Mouse (Mus musculus) lung, postnatal 36 days (tissue): ENCODE measurements around the gene Tldc1.

Experiments
- DNase-seq: peaks from one replicate; pipeline ENCODE4 v3.0.0; 2022; ENCODE audit warnings: mixed read lengths

Gene Tldc1

DNA sequence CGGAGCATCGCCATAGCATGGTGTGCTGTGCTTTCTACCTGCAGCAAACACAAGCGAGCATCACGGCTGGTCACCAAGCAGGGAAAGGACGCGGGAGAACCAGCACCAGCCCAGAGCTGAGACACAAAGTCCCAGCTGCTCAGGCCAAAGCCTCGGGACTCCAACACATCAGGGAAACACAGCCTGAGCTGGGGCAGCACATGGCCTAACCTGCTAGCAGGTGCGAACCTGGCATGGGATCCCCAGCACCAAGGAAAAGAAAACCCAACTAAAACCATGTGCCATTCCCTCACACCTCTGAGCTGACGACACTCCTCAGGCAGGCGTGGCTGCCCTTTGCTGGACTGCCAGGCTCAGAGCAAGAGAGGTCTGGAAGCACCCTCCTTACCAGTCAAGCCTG lies 12.9 kb downstream of the Tldc1 start:
- no peak for DNase-seq

DNA sequence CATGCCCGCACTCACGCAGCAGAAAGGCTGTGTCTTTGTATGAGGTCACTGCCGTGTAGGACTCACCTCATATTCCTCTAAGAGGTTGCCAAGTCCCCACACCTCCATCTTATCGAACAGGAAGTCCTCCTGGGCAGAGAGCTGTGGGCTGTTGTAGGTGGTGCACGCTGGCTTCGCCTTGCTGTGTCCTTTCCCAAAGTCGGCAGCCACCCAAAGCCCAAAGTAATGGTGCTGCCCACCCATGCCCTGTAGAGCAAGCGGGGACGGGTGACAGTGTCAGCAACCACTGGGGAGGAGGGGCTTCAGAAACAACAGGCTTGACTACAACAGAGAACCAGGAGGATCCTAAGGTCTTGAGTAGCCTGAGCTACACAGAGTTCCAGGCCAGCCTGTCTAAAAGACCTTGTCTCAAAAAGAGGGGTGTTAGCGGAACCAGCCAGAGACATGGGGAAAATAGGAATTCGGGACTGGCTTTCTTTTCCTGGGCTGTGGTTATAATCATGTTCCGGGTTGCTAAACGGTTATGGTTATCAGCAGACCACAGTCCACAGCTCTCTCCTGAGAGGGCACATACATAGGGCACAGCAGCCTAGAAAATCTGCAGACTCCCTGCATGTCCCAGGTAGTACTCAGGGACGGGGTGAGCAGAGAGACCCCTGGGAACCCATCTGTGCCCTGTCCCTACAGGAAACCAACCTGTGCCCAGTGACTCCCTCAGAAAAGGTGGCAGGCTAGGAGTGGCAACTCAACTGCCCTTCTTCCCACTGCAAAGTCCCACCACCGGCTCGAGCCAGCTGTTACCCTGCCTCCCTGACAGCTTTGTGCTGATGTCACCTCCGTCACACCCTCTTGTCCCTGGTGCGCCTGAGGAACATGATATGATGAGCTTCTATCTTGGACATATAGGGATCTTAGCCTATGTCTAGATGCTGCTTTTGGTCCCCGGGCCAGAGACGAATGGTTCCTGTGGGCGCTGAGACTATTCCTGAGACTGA lies 15.7 kb downstream of the Tldc1 start:
- no peak for DNase-seq

DNA sequence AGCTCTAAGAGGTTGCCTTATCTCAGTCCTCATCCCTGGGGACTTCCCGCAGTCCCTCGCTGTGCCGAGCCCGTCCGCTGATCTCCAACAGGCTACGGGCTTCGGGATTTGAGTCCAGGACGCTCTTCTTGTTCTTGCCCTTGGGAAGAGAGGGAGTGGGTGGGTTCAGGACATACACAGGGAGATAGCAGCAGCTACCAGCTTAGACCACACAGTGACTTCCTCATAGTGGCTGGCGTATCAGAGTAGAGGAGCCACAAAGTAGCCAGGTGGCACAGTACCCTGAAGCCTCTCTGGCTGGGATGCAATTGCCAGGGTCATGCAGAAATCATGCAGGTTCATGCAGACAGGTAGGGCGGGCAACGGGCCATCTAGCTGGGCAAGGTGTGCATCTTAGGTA lies 16.5 kb downstream of the Tldc1 start:
- no peak for DNase-seq

DNA sequence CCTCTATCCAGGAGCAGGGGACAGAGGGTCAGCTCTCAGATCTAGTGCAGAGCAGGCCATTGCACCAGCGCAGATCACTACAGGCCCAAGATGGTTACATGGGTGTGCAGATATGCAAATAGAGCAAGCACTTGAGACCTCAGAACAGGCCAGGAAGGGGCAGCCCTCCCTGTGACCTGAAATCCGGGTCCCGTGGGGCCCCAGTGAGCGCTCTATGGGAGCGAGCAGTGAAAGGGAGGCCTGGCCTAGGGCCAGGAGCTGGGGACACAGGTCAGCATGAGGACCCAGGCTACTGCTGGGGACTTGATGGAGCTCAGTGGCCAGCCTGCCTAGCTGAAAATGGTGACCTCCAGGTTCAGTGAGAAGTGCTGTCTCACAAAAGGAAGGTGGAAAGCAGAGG lies 21.7 kb downstream of the Tldc1 start:
- no peak for DNase-seq

DNA sequence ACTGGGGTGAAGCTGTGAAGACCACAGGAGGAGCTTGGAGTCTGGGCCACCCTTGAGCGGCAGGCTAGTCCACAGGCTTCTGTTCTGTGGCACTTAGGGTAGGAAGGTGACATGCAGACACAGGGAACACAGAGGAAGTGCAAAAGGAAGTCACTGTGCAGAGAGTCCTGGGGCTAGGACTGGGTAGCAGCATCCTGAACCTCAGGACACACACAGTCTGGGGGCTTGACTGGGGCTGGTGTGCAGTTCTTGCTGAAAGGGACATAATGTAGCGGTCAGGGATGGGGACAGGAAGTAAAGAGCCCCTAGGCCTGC lies 22.1 kb downstream of the Tldc1 start:
- DNase-seq, result no peak

DNA sequence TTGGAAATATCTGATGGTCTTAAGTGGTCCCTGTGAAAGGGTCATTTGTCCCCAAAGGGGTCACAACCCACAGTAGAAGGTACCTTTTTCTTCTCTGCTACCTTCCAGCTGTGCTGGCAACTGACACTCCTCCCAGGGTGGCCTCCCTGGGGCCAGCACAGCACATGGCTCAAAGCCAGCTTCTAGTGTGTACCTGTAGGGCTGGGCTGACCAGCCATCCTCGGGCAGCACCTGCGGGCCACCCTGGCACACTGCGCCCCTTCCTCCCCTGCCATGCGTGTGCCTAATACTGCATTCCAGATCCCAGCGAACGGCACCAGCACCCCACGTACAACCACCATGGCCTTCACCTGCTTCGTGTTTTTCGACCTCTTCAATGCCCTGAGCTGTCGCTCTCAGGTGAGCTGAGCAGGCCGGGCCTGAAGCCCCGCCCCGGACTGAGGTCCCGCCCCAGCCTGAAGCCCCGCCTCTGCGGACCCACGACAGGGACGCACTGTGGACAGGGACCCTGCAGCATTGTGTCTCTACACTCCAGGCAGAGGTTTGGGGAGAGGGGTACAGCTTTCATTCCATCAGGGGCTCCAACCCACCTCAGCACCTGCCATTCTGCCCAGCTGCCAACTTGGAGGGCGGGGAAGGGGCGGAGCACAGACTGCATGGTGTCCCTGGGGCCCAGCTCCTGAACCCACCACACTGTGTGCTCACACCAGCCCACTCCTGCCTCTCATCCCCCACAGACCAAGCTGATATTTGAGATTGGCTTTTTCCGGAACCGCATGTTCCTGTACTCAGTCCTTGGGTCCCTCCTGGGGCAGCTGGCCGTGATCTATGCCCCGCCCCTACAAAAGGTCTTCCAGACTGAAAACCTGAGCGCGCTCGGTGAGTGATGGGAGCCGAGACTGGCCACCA lies 22.7 kb downstream of the Tldc1 start:
- peak; percentile 36 for DNase-seq

DNA sequence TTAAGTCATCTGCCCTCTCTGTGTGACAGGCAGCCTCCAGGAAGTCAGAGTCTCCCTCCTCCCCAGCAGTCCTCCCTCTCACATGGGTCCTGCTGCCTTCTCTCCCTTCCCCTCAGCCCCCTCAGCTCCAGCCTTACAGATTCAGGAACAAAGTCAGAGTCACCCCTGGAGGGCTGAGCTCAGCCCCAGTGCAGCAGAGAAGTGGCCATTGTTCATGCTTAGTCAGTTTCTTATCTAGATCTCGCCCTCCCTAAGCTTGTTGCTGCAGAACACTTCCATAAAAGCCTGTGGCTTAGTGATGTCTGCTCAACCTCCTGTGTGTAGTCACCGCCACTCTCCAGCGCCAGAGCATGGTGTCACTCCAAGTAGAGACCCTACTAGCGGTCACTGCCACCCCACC lies 33.6 kb downstream of the Tldc1 start:
- DNase-seq, result no peak

DNA sequence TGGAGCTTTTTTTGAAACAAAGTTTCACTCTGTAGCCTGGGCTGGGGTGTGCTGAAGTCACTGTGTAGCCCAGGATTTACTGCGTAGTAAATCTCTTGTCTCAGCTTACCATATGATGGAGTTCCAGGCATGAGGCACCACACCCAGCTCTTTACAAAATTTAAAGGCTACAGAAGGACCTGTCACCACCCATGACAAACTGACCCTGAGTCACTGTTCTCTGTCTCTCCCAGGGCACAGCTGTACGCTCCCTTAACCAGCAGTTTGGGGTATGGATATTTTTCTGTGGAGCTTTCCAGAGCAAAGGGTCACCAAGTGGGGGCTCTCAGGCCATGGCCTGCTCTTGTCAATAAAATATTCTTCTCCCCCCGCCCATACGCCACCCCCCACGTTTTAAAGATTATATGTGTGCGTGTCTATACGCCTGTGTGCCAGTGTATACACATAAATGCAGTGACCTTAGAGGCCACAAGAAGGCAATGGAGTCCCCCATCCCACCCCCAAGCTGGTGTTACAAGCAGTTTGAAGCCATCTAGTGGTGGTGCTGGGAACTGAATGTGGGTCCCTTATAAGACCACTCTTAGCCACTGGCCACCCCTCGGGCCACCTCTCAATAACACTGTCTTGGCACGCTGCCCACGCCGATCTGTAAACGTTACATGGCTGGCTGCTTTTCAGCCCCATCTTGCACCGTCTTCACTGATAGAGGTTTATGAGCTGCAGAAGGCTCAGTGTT lies 34.8 kb downstream of the Tldc1 start:
- DNase-seq, result peak; percentile 85

DNA sequence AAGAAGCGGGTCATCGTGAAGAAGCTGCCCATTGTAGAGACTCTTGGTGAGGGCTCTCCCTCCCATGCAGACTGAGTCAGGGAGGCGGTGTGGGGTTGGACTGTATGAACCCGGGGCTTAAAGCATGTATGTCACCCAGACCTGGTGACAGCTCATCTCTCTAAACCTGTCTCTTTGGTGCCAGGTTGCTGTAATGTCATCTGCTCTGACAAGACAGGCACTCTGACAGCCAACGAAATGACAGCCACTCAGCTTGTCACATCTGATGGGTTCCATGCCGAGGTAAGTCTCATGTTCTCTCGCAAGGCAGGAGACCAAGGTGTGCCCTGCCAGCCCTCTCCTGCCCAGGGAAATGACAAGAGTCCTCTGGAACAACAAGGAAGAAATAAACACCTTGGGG lies 35.8 kb downstream of the Tldc1 start:
- no peak for DNase-seq

DNA sequence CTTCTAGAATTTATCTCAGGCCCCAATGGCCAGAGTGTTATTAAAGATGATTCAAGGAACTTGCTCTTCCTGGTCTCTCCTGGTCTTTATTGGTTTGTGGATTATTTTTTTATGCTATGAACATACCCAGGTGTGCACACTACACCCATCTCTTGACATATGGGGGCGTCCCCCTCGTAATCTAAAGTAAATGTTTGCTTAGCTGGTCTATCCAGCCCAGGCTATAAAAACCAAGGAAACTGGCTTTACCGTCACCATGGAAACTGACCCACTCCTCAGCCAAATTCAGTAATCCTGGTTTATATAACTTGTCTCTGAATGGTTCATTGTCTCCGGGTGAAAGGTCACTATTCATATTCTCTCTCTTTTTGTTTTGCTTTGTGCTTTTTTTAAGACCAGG lies 37.6 kb downstream of the Tldc1 start:
- peak; percentile 25 for DNase-seq

DNA sequence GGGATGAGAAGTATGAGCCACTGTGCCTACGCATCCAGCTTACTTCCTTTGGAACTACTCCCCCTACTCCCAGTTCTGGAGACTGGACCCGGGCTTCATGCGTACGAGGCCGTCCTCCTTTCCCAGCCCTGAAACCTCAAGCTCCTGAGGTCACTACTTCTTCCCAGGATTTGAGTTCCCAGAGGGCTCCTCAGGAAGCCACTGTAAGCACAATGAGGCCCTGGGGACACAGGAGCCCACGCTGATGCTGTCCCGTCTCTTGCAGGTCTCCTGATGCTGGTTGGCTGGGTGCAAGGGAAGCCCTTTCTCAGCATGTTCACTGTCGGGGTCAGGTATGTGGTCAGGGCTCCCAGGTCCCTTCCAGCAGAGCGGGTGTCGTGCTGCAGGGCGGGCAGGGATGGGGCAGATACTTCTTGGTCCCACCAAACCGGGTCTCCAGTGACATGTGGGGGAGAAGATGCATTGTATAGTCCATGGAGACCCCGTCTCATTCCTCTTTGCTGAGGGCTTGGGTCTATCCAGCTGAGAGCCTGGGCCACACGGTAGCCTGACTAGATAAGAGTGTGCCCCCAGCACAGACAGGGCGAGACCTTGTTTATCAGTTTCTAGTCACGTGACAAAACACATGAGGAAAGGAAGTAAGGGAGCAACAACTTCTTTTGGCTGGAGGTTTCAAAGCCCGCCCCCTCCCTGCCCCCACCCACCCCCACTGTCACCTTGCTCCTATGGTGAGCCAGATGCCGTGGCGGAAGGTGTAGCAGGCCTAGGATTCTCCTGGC lies 39.9 kb downstream of the Tldc1 start:
- no peak for DNase-seq

DNA sequence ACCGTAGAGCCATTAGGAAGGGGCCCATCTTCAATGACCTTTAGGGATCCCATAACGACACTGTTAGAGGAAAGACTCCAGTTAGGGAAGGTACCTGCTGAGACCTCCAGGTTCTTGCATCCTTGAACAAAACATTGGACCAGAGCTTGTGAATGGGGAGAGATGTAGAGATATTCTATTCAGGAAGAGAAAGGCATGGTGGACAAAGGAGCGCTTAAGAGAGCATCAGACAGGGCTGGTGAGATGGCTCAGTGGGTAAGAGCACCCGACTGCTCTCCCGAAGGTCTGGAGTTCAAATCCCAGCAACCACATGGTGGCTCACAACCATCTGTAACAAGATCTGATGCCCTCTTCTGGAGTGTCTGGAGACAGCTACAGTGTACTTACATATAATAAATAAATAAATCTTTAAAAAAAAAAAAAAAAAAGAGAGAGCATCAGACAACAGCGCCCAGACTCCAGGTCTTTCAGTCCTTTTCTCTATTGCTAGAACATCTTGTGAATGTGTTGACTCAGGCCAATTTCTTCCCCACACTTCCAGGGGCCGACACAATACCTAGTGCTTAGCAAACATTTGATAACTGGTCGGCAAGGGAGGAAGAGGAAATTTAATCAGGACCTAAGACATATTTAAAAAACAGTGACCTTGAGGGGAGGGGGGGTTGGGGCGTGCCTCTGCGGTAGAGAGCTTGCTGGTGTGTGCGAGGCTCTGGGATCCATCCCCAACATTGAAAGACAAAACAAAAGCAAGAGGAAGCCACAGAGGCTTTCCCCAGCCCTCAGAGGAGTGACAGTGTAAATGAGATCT lies 40.9 kb downstream of the Tldc1 start:
- DNase-seq, result no peak

DNA sequence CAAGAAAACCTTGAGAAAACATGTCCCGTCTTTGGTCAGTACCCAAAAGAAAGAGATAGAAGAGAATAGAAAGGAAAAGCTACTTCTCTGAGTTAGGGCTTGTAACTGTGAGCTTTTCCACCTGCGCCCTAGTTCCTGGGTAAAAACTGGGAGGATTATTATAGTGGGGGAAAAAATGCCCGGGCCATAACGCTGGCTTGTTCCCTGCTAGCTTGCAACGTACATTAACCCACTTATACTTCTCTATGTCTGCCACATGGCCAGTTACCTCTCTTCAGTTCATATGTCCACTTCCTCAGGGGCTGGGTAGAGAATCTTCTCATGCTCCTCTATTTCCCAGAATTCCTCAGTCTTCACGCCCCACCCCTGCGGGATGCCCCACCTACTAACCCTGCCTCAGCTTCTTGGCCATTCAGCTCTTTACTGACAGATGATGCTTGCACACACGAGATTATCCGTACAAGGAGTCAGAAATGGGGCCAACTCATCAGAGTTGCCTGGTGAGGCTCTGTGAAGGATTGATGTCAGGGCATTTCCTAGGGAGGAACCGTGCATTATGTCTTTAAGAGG lies 41.8 kb downstream of the Tldc1 start:
- no peak for DNase-seq

DNA sequence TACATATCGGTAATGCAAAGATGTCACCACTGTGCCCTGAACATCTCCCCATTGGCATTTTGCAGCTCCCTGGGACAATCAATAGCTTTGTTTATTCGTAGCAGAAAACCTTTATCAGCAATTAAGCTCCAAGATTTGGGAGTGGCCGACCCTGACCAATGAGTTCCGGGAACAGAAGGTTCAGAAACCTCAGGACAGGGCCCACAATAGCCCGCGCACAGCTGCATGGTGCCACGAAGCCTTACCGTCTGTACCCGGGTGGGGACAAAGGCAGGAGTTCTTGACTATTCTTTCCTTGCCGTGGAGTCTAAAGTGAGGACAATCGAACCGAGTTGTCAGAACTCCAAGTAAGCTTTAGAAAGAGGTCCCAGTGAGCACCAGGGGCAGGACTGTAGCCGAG lies 46.1 kb downstream of the Tldc1 start:
- DNase-seq, result no peak

DNA sequence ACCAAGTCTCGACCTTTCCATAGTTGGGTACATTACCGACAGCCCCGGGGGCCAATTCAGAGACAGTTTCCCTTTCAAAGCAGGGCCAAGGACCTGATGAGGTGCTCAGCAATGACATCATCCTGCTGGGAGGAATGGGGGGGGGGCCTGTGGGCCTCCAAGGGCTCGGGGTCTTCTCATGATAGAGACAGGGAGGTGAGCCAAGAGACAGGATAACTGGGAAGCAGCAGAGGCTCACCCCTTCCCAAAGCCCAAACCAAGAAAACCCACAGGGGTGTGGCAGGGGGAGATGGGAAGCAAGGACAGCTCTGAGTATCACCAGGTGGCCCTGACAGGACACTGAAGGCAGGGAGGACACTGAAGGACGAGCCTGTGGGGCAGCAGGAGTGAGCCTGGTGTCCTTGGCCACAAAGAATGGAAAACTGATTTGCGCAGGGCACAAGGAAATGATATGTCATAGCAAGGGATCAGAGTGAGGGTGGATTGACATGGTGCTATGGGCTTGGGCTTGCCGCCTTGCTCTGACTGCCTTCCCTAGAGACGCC lies 49.8 kb downstream of the Tldc1 start:
- no peak for DNase-seq

DNA sequence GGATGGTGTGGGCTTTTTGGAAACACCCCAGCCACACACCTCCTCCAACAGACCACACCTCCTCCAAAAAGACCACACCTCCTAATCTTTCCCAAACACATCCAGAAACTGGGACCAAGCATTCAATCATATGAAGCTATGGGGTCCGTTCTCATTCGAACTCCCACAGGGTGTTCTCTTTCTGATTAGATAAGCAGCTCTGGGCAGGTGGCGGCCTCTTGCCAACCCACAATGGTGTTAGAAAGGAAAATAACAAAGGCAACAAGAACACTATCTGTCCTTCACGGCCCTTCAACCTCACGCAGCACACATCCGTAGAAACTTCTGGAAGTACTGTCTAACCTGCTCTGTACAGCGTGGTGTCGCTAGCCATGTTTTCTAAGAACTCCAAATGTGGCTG lies 51.1 kb downstream of the Tldc1 start:
- no peak for DNase-seq

DNA sequence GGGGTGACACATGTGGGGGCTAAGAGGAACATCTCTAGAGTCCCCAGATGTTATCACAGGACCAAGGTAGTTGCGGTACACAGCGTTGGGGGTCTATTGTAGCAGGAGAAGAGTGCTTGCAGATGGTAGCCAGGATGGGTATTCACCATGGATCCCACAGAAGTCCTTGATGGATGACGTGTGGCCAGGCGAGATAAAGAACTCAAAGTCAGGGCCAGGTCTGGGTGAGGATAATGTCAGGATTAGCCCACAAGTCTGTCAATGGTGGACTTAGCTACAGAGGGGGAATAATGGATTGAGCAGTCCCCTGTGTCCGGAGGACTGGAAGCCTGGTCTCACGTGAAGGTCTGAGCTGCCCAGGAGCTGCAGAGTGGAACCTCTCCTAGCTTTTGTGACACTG lies 53.6 kb downstream of the Tldc1 start:
- no peak for DNase-seq

DNA sequence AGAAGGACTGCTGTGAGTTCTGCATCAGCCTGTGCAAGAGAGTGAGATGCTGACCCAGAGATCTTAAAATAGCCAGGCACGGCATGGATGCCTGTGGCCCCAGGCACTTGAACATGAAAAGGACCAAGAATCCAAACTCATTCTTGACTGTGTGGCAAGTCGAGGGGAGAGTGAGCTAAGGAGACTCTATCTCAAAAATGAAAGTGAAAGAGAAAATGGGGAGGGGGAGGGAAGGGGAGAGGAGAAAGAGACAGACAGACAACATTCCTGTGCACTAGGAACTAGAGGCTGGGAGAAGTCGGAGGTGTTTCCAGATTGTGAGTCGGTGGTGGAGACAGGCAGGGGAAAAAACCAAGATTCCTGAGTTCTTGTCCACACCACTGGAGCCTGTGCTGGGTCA lies 54.5 kb downstream of the Tldc1 start:
- no peak for DNase-seq

DNA sequence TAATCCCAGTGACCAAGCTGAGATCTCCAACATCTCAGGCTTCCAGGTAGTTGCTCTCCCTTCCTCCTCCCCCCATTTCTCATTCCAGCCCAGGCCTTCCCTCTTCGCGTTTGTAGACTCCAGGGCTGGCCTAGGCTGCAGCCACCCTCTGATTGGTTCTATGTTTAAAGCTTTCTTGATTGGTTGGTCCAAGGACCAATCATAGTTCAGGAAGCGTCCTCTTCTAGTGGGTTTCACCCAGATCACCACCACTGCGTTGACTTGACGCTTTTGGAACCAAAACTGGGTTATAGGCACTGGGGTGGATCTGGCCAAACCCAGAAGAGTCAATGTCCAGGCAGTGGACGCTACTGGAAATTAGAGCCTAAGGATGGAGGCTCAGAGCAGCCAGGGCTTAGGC lies 55.9 kb downstream of the Tldc1 start:
- no peak for DNase-seq

DNA sequence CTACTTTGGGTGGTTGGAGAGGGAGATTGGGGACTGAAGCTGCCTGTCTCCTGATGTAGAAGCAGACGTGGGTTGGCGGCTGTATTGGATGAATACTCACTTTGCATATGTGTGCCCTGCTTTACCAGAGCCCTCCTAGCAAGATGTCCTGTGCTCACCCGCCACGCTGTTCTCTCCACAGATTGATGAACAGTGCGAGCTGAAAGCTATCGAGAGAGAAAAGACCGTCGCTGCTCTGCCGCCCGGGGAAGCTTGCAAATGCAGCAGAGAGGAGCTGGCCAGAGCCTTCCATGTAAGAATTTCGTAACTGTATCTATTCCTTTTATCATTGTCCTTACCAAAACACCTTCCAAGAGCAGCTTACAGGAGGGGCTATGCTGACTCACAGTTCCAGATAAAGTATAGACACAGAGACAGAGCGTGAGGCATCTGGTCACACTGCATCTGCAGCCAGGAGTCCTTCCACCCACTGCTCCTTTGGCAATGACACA lies 59.2 kb downstream of the Tldc1 start:
- no peak for DNase-seq

DNA sequence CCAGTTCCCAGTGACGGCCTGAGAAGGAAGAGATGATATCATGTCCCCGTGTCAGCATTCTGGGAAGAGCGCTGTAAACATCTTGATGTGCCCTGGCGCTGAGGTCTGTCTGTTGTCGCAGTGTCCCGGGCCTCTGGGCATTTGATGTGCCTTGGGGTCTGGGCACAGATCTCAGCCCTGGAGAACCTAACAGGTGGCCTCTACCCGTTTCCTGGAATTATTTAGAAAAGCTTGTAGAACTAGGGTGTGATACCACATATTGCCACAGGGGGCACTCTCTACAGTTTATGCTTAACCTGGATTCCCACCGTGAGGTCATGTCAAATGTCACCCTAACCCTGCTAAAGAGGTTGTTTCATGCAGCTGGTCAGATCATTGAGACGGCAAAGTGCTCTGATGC lies 60.5 kb downstream of the Tldc1 start:
- DNase-seq, result peak; percentile 79
